Mouse (Mus musculus): ENCODE measurements around the gene Thoc6. TPM values are rescaled to one million over a fixed set of nuclear protein-coding genes. Genes with fewer than 3 reads are reported as not detected.

Thoc6 gene
- total RNA-seq (2021): 1 to 10 TPM; 5.5 to 7.2 TPM
- long read RNA-seq, experiment 1, partial matches to known transcripts: 0 of 6 reads
- long read RNA-seq, experiment 1, other reads (novel, unspliced or antisense): 1 of 6 reads
- long read RNA-seq, experiment 2, partial matches to known transcripts: 0 of 6 reads
- long read RNA-seq, experiment 2, other reads (novel, unspliced or antisense): 0 of 6 reads

DNA sequence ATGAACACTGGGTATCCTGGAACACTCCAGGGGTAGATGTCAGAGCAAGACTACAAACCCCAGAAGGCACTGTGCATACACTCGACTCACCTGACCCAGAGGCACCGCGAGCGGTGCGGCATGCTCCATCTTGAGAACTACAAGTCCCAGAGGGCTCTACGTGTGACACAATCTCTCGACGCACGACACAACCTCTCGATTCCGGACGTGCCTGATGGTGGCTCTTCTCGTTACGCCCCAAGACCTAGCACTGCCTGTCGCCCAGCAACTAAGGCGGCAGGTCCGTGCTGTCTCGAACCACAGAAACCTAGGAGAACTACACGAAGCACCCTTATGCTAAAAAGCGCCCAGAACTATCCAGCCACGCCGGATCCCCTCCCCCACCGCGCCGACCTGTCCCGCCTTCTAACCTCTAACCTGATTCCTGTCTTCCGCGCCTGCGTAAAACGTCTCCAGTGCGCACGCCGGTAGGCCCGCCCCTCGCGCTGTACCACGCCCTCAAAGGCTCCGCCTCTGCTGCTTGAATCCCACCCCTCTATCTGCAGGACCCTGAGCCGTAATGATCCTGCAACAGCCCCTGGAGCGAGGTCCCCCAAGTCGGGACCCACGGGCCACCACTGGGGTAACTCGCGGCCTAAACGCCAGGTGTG lies at the start of gene Thoc6, which contains the start of gene Hcfc1r1:
Gene Thoc6 (minus strand): TSS at position 459 of the 650 bp plus-strand sequence.
Gene Hcfc1r1 (plus strand): TSS at position 173 of the 650 bp plus-strand sequence.
- H3K4me3 ChIP-seq: peak within 1 kb of the TSS; percentile 75
- peak; percentile 90 to 93 for DNase-seq (ENCODE audit: extremely low spot score in 1 of 2, low spot score in 2 of 2)
- intact Hi-C loops (cut with DNase I): loop anchor here (1.0 to 5.0 kb wide), 2 partner anchors 27 to 121 kb away; no protein-coding TSS in a partner anchor
- TF ChIP-seq CTCF (IDR thresholded peaks at IDR 0.05): no peak
- H3K27ac ChIP-seq: peak within 1 kb of the TSS; percentile 99

DNA sequence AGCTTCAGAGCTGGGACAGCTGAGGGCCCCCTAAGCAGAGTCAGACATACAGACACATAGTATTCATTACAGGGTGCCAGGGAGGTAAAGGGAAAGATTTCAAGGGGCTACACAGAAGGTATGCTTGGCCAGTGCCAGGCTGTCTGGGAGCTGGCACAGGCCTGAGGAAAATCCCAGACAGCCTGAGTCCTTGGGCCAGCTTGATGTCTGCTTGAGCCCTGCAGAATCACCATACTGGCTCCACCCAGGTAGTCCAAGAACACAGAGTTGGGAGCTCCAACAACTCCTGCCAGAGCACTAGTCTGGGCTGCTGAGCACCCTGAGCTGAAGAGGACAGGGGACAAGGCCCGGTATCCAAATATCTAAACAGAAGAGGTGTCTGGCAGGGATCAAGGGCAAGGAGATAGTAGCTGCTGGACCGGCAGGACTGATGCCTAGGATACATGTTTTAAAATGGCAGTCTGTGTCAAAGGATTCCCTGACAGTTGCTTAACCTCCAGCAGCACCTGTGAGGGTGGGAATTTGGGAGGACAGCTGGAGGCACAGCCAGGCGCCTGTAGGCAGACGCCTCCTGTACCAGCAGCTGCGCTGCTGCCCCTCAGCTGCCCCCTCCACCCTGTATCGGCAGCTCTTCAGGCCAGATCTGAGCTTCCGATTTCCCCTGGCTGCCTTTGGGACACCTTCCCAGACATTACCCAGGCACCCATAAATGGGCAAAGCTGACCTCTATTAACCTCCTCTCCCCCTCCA lies 48.9 kb upstream of the Thoc6 start, which contains the start of gene 1520401A03Rik:
Gene 1520401A03Rik (minus strand): TSS at position 408 of the 750 bp plus-strand sequence.
- intact Hi-C loops (cut with DNase I): no loop called here
- TF ChIP-seq CTCF (IDR thresholded peaks at IDR 0.05): no peak
- Histone ChIP-seq H3K27ac (no peak within 1 kb of the TSS), H3K4me3 (no peak within 1 kb of the TSS)
- DNase-seq (ENCODE audit: extremely low spot score in 1 of 2, low spot score in 2 of 2): no peak

DNA sequence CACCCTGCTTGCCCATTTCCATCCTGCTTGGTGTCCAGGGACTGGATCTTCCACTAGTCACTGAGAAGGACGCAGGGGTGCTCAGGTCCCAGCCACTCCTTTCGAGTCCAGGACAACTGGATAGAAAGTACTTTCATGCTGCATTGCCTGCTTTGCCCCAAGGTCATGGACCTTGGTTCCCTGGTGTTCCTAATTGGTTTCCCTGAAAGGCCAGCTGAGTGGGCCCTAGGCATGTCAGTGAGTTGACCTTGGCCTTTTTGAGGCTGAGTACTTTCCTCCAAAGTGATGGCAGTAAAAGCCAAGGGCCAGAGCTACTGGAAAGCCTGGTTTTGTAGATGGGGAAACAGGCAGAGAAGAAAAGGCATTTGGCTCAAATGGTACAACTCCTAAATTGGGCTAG lies 48.2 kb upstream of the Thoc6 start:
- DNase-seq (ENCODE audit: extremely low spot score in 1 of 2, low spot score in 2 of 2): no peak
- intact Hi-C loops (cut with DNase I): no loop called here
- Histone ChIP-seq H3K4me3 (no peak overlapping the region), H3K27ac (no peak overlapping the region)
- no peak for TF ChIP-seq CTCF (IDR thresholded peaks at IDR 0.05)

DNA sequence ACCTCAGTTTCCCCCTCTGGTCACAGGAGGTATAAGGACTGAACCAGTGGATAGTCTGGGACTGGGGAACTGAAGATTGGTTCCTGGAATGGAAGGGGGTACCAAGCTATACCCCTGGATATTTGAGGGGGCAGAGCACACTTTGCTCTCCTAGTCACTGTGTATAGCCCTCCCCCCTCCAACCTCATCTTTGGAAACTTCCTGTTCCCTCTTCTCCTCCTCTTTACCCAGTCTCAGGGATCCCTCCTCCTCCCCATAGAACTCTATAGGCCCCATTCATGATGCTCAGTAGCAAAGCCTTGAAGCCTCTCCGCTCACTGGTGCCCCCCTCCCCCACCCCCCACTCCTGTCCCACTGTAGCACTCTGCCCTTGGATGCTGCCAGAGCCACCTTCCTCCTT lies 45.8 kb upstream of the Thoc6 start:
- H3K27ac ChIP-seq: no peak overlapping the region
- TF ChIP-seq CTCF (IDR thresholded peaks at IDR 0.05): no peak
- no peak for DNase-seq (ENCODE audit: extremely low spot score in 1 of 2, low spot score in 2 of 2)
- intact Hi-C loops (cut with DNase I): no loop called here
- H3K4me3 ChIP-seq: no peak overlapping the region

DNA sequence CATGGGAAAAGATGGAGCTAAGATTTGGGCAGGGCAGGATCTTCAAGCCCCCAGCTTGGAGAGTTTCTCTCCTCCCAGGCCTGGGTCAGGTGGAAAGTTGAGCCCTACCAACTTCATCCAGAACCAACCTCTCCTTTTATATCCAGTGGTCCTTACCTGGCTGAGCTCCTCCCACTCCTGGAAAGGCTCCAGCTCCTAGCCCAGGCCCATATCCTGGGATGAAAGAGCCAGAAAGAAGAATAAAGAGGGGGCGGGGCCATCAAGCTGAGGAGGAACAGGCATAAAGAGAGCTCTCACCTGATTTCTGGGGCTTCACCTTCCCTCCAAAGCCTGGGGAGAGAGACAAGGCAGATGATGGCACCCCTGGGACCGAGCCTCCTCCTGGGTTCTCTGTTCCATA lies 43.3 kb upstream of the Thoc6 start:
- intact Hi-C loops (cut with DNase I): no loop called here
- Histone ChIP-seq H3K27ac (no peak overlapping the region), H3K4me3 (no peak overlapping the region)
- no peak for TF ChIP-seq CTCF (IDR thresholded peaks at IDR 0.05)
- DNase-seq (ENCODE audit: extremely low spot score in 1 of 2, low spot score in 2 of 2): no peak

DNA sequence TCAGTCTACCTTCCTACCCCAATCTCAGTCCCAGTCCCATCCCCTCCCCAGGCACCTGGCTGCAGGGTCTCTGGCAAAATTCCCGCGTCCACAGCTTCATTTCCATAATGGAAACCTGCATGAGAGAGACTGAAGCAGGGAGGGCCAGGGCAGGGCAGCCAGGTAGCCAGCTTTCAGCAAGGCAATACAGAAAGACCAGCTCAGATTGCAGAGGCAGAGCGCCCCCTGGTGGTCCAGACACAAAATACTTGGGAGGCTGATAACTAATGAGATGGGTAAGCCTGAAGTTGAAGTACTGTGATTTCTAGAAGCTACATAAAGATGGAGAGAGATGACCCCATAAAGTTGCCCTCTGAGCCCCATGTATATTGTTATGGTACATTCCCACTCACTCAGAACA lies 32.5 kb upstream of the Thoc6 start:
- peak; percentile 98 for TF ChIP-seq CTCF (IDR thresholded peaks at IDR 0.05)
- peak; percentile 72 to 78 for DNase-seq (ENCODE audit: extremely low spot score in 1 of 2, low spot score in 2 of 2)
- intact Hi-C loops (cut with DNase I): loop anchor here (2.0 to 10.0 kb wide), 3 partner anchors 45 to 511 kb away; partner anchors contain the start of genes Bicdl2 and Zfp40
- H3K27ac ChIP-seq: no peak overlapping the region
- H3K4me3 ChIP-seq: no peak overlapping the region

DNA sequence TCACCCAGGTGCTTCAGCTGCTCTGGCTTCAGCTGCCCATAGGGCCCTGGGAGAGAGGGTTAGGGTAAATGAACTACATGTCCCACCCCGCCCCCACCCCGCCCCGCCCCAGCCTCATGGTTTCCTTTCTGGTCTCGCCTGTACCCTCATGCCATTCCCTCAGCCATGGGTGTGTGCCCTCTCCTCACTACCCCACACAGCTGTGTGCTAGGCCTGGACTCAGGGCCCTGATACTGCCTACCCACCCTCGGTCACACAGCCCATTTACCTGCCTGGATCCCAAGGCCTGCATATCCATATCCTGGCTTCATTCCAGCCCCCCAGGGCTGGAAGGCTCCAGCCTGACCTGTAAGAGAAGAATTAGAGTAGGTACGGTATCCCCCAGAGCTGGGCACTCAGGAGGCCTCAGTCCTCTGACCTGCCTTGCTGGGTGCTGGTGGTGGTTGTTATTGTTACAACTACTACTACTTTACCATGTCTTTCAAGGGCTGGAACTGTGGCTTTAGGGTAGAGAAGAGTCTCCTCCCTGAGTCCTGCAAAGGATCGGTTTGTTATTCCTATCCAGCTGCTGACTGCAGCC lies 31.9 kb upstream of the Thoc6 start:
- intact Hi-C loops (cut with DNase I): loop anchor here (2.0 to 10.0 kb wide), 3 partner anchors 45 to 511 kb away; partner anchors contain the start of genes Bicdl2 and Zfp40
- no peak for TF ChIP-seq CTCF (IDR thresholded peaks at IDR 0.05)

DNA sequence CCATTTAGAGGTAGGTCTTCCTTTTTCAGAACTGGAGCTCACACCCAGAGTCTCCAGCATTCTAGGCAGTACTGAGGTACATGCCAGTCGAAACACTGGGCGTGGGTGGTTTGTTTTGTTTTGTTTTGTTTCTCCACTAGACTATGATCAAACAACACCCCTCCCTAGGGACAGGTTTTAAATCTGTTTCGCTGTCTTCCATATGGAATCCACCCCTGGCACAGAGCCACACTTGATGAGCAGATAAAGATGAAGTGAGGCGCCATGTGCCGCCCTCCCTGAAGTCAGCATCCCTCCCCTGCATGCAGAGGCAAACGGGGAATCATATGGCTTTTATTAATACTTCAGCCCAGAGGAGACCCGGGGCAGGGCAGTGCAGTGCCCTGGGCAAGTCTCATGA lies 31.1 kb upstream of the Thoc6 start:
- no peak for TF ChIP-seq CTCF (IDR thresholded peaks at IDR 0.05)
- peak; percentile 20 to 30 for DNase-seq (ENCODE audit: extremely low spot score in 1 of 2, low spot score in 2 of 2)
- Histone ChIP-seq H3K27ac (no peak overlapping the region), H3K4me3 (no peak overlapping the region)
- intact Hi-C loops (cut with DNase I): loop anchor here (5.0 to 10.0 kb wide), 2 partner anchors 132 to 510 kb away; partner anchors contain the start of gene Zfp40

More for the DNA sequence above, 31.9 kb upstream of the Thoc6 start:
- Histone ChIP-seq H3K4me3 (no peak overlapping the region), H3K27ac (no peak overlapping the region)
- DNase-seq (ENCODE audit: extremely low spot score in 1 of 2, low spot score in 2 of 2): no peak

DNA sequence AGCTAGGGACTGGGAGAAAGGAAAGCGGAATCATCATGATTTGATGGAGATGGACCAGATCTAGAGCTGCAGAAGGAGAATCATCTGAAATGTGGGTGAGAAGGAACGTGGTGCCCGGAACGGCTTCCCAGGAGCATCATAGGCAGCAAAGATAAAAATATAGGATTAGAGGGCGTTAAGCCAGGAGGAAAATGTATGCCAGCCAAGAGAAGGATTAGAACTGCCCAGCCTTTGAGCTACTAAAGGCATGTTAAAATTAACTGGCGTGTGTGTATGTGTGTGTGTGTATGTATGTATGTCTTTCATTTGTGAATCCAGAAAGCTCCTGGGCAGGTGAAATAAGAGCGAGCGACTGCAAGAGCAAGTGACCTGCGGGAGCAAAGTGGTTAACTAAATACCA lies 29.6 kb upstream of the Thoc6 start:
- H3K4me3 ChIP-seq: no peak overlapping the region
- intact Hi-C loops (cut with DNase I): loop anchor here (10.0 kb wide), 1 partner anchor 508 kb away; the partner anchor contains the start of gene Zfp40
- H3K27ac ChIP-seq: no peak overlapping the region
- TF ChIP-seq CTCF (IDR thresholded peaks at IDR 0.05): no peak
- no peak for DNase-seq (ENCODE audit: extremely low spot score in 1 of 2, low spot score in 2 of 2)

DNA sequence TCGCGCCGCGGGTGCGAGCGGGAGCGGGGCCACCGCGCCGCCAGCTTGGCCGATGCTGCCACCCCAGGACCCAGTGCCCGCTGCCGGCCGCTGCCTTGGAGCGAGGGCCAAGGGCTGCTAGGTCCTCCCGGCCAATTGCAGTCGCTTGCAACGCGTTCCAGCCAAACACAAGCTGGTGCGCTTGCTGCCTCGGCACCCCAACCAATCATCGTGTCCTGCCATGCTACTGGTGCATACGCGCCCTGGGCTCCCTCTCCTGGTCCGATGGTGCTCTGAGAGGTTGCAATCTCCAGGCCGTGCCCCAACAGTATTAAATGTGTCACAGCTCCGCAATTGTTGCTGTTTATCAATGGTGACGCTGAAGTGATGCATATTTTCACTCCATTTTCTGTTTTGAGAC lies 26.4 kb upstream of the Thoc6 start:
- TF ChIP-seq CTCF (IDR thresholded peaks at IDR 0.05): peak; percentile 79
- Histone ChIP-seq H3K27ac (peak overlapping the region; percentile 67; the same call in 1 of the 2 replicates), H3K4me3 (peak overlapping the region; percentile 59)
- intact Hi-C loops (cut with DNase I): loop anchor here (1.0 to 10.0 kb wide), 2 partner anchors 27 to 505 kb away; partner anchors contain the start of genes Hcfc1r1, Thoc6 and Zfp40
- DNase-seq (ENCODE audit: extremely low spot score in 1 of 2, low spot score in 2 of 2): peak; percentile 84 to 88

Data from left cerebral cortex, adult 2 months (tissue).